ENCODE assay signal across 18 mouse cellular contexts in genomic region chrX:71085092-71085807, GRCm38 (mm10). TPM values are rescaled to one million over a fixed set of nuclear protein-coding genes. Genes with fewer than 3 reads are reported as not detected.
DNase-seq lines count a peak whose midpoint lies in the region; ATAC-seq lines count a peak whose summit lies in the region.
"Had no signal": no experiment of that assay in that cellular context is flagged by ENCODE, and none has a peak within 500 bp of the region (broad histone marks: within the 10 kb centered on the region; RNA-seq: fewer than 3 reads in every experiment).

No protein-coding gene starts in this region.

- ATAC-seq in cerebellum, adult (ENCODE audit: insufficient number of reproducible peaks, low FRiP score, low TSS enrichment), result peak; percentile 82
- ATAC-seq: inflammation-experienced regulatory T-cells, adult 6 months had no signal

- intact Hi-C loops in left cerebral cortex, postnatal 4 days (cut with DNase I), result no loop called here

- DNase-seq in cerebellum, postnatal 4 days (ENCODE audit: low spot score in 2 of 2), result no peak
- DNase-seq in left cerebral cortex, postnatal 4 days, result peak; percentile 2
- DNase-seq in left cerebral cortex, adult 18-20 months (ENCODE audit: low spot score in 2 of 2), result no peak
- DNase-seq in cerebellum, adult 18-20 months, result peak; percentile 63 to 70
- DNase-seq in cerebellum, postnatal 14 days, result peak; percentile 48 to 70
- DNase-seq in urinary bladder, postnatal 36 days (ENCODE audit: low spot score in 2 of 2), result no peak
- no peak for DNase-seq in spleen, adult 12 weeks (ENCODE audit: low spot score)
- DNase-seq: adrenal gland, postnatal 14 days; gastrocnemius, adult 2 months; heart, postnatal 4 days; kidney, adult 2 months; kidney, postnatal 10 days; lung, postnatal 4 days; right cerebral cortex, postnatal 25 days; thymus, postnatal 25 days had no signal

RNA-seq across cellular contexts. Expression of gene Mamld1, which starts 35.2 kb away (rescaled TPM):
- 10 to 100 TPM; 18.0 to 22.0 TPM for total RNA-seq in left cerebral cortex, postnatal 4 days (2021)
- total RNA-seq in left cerebral cortex, adult 18-20 months (2021), result 10 to 100 TPM; 30.0 to 40.4 TPM
- total RNA-seq: megakaryocyte-erythroid progenitor cell, adult 5-6 weeks had no signal

Comparison
In these comparisons a context has a peak if more than half of its experiments do, and no peak if none do; other contexts are left out.
1. DNase-seq: peak in left cerebral cortex, postnatal 4 days (single experiment), cerebellum, adult 18-20 months (2 of 2) and cerebellum, postnatal 14 days (2 of 2); none in cerebellum, postnatal 4 days (0 of 2), left cerebral cortex, adult 18-20 months (0 of 2), urinary bladder, postnatal 36 days (0 of 2) and spleen, adult 12 weeks (single experiment).